Mouse (Mus musculus) kidney, embryonic 14.5 days (tissue): ENCODE data around the gene Fscb. TPM values are rescaled to one million over a fixed set of nuclear protein-coding genes. Genes with fewer than 3 reads are reported as not detected.

Experiments used
- ATAC-seq: fragments of 200-750 bp; cut with Nextera tagmentation; 2 replicates; pipeline ENCODE4 v1.8.0; 2017; ENCODE audit warnings: moderate number of reproducible peaks, mild to moderate bottlenecking, moderate TSS enrichment, moderate library complexity; ENCODE audit not compliant: low FRiP score, low TSS enrichment
- H3K27ac ChIP-seq: fragments of 300-500 bp; sonication (generic); 2 replicates; pipeline ENCODE4 v1.5.1; 2014; ENCODE audit warnings: low read depth, mild to moderate bottlenecking, low read length, moderate library complexity, mixed read lengths
- H3K27me3 ChIP-seq: fragments of 300-500 bp; sonication (generic); 2 replicates; pipeline ENCODE4 v1.6.1; 2014; ENCODE audit warnings: mild to moderate bottlenecking, low read length; ENCODE audit not compliant: control insufficient read depth, insufficient read depth
- H3K36me3 ChIP-seq: fragments of 300-500 bp; sonication (generic); 2 replicates; pipeline ENCODE4 v1.6.1; 2014; ENCODE audit warnings: low read length, mixed read lengths; ENCODE audit not compliant: control insufficient read depth, insufficient read depth
- H3K4me1 ChIP-seq: fragments of 300-500 bp; sonication (generic); 2 replicates; pipeline ENCODE4 v1.6.1; 2014; ENCODE audit warnings: low read length, mixed read lengths; ENCODE audit not compliant: control insufficient read depth, insufficient read depth
- H3K4me2 ChIP-seq: fragments of 300-500 bp; sonication (generic); replicated peaks from 2 replicates; pipeline ENCODE4 v1.6.1; 2014; ENCODE audit warnings: low read depth, mild to moderate bottlenecking, low read length
- H3K4me3 ChIP-seq: fragments of 300-500 bp; sonication (generic); 2 replicates; pipeline ENCODE4 v1.5.1; 2014; ENCODE audit warnings: mild to moderate bottlenecking, low read length
- H3K9ac ChIP-seq: fragments of 300-500 bp; sonication (generic); 2 replicates; pipeline ENCODE4 v1.6.1; 2014; ENCODE audit warnings: low read depth, mild to moderate bottlenecking, low read length, moderate library complexity
- H3K9me3 ChIP-seq: fragments of 300-500 bp; sonication (generic); 2 replicates; pipeline ENCODE4 v1.6.1; 2016; ENCODE audit warnings: low read length; ENCODE audit not compliant: control insufficient read depth
- WGBS: fragments of 180-500 bp; shearing (Covaris S2); extraction: QIAGEN DNeasy Blood & Tissue Kit; methylation state at CpG from one replicate; pipeline ENCODE4 v1.1.7; 2014; 5-methylcytosine and 5-hydroxymethylcytosine counted together
- polyA plus RNA-seq: library from polyadenylated mRNA; unstranded; fragments of >200 nt; fragmentation: Nextera tagmentation; extraction: Ambion mirVana; gene quantifications from 2 replicates; pipeline ENCODE4 v1.2.1, GENCODE M21; 2014

Fscb gene
- polyA plus RNA-seq = not detected in 2 replicates

- H3K36me3 ChIP-seq = no peaks in the 10 kb centered on the region
- no peak within 1 kb of the TSS for H3K27ac ChIP-seq
- no peak within 1 kb of the TSS for H3K4me2 ChIP-seq
- H3K4me1 ChIP-seq = no peaks in the 10 kb centered on the region
- no peak within 1 kb of the TSS for H3K9ac ChIP-seq
- no peak within 1 kb of the TSS for H3K4me3 ChIP-seq
- ATAC-seq = no peak
- no peaks in the 10 kb centered on the region for H3K9me3 ChIP-seq
- 88% methylated on average over 1 of the region's 1 CpGs for WGBS
- H3K27me3 ChIP-seq = no peaks in the 10 kb centered on the region
Measured at GRCm38 (mm10) chr12:64474590-64474989, at the start of gene Fscb. Gene Fscb, minus strand, starts transcription at chr12:64474690.

GRCm38 (mm10) chr12:64516775-64517174, 42.3 kb upstream of the Fscb start:
- H3K4me1 ChIP-seq = no peaks in the 10 kb centered on the region
- H3K9me3 ChIP-seq = no peaks in the 10 kb centered on the region
- H3K4me2 ChIP-seq = no peak overlapping the region
- WGBS = 69% methylated on average over 2 of the region's 2 CpGs
- ATAC-seq = no peak
- no peak overlapping the region for H3K27ac ChIP-seq
- H3K27me3 ChIP-seq = no peaks in the 10 kb centered on the region
- H3K4me3 ChIP-seq = no peak overlapping the region
- no peaks in the 10 kb centered on the region for H3K36me3 ChIP-seq
- H3K9ac ChIP-seq = no peak overlapping the region

GRCm38 (mm10) chr12:64513439-64513838, 38.9 kb upstream of the Fscb start:
- no peaks in the 10 kb centered on the region for H3K9me3 ChIP-seq
- WGBS = 90% methylated on average over 1 of the region's 1 CpGs
- H3K36me3 ChIP-seq = no peaks in the 10 kb centered on the region
- H3K27ac ChIP-seq = no peak overlapping the region
- H3K9ac ChIP-seq = no peak overlapping the region
- H3K27me3 ChIP-seq = no peaks in the 10 kb centered on the region
- no peak for ATAC-seq
- H3K4me3 ChIP-seq = no peak overlapping the region
- no peaks in the 10 kb centered on the region for H3K4me1 ChIP-seq
- H3K4me2 ChIP-seq = no peak overlapping the region

GRCm38 (mm10) chr12:64497706-64498105, 23.2 kb upstream of the Fscb start:
- Histone ChIP-seq H3K4me2 (no peak overlapping the region), H3K36me3 (no peaks in the 10 kb centered on the region), H3K9me3 (no peaks in the 10 kb centered on the region), H3K4me3 (no peak overlapping the region), H3K27ac (no peak overlapping the region), H3K9ac (no peak overlapping the region), H3K27me3 (no peaks in the 10 kb centered on the region), H3K4me1 (no peaks in the 10 kb centered on the region)
- 78% methylated on average over 5 of the region's 5 CpGs for WGBS
- no peak for ATAC-seq

GRCm38 (mm10) chr12:64473615-64474014, 875 bp downstream of the Fscb start:
- Histone ChIP-seq H3K4me3 (no peak overlapping the region), H3K27me3 (no peaks in the 10 kb centered on the region), H3K36me3 (no peaks in the 10 kb centered on the region), H3K4me1 (no peaks in the 10 kb centered on the region), H3K9me3 (no peaks in the 10 kb centered on the region), H3K9ac (no peak overlapping the region), H3K4me2 (no peak overlapping the region), H3K27ac (no peak overlapping the region)
- no peak for ATAC-seq
- WGBS = 92% methylated on average over 1 of the region's 1 CpGs

- H3K27me3 ChIP-seq = no peaks in the 10 kb centered on the region
- ATAC-seq = no peak
- H3K4me2 ChIP-seq = no peak overlapping the region
- H3K27ac ChIP-seq = no peak overlapping the region
- H3K4me3 ChIP-seq = no peak overlapping the region
- H3K4me1 ChIP-seq = no peaks in the 10 kb centered on the region
- 90% methylated on average over 1 of the region's 1 CpGs for WGBS
- no peak overlapping the region for H3K9ac ChIP-seq
- no peaks in the 10 kb centered on the region for H3K9me3 ChIP-seq
- no peaks in the 10 kb centered on the region for H3K36me3 ChIP-seq
Measured at GRCm38 (mm10) chr12:64473136-64473535, 1.4 kb downstream of the Fscb start.

- H3K9ac ChIP-seq = no peak overlapping the region
- H3K36me3 ChIP-seq = no peaks in the 10 kb centered on the region
- no peak overlapping the region for H3K4me2 ChIP-seq
- no peak for ATAC-seq
- no peak overlapping the region for H3K27ac ChIP-seq
- no peak overlapping the region for H3K4me3 ChIP-seq
- H3K9me3 ChIP-seq = no peaks in the 10 kb centered on the region
- no peaks in the 10 kb centered on the region for H3K4me1 ChIP-seq
- H3K27me3 ChIP-seq = no peaks in the 10 kb centered on the region
Measured at GRCm38 (mm10) chr12:64455228-64455627, 19.3 kb downstream of the Fscb start.

- Histone ChIP-seq H3K36me3 (no peaks in the 10 kb centered on the region), H3K27ac (no peak overlapping the region), H3K4me2 (no peak overlapping the region), H3K27me3 (no peaks in the 10 kb centered on the region), H3K9ac (no peak overlapping the region), H3K4me3 (no peak overlapping the region), H3K4me1 (no peaks in the 10 kb centered on the region), H3K9me3 (no peaks in the 10 kb centered on the region)
- ATAC-seq = no peak
- WGBS = 82% methylated on average over 9 of the region's 9 CpGs
Measured at GRCm38 (mm10) chr12:64449911-64450310, 24.6 kb downstream of the Fscb start.

- 62% methylated on average over 2 of the region's 2 CpGs for WGBS
- Histone ChIP-seq H3K4me3 (no peak overlapping the region), H3K27ac (no peak overlapping the region), H3K36me3 (no peaks in the 10 kb centered on the region), H3K4me1 (no peaks in the 10 kb centered on the region), H3K9ac (no peak overlapping the region), H3K4me2 (no peak overlapping the region), H3K9me3 (no peaks in the 10 kb centered on the region), H3K27me3 (no peaks in the 10 kb centered on the region)
- no peak for ATAC-seq
Measured at GRCm38 (mm10) chr12:64436675-64437074, 37.8 kb downstream of the Fscb start.
